Mouse (Mus musculus): ENCODE measurements at regions not wholly inside any gene's neighbourhood (a gene's known extent, or its start where the extent isn't known, plus 50 kb on each side); places are given as distances from the start of the nearest gene placed in this dataset.

GRCm38 (mm10) chr2:144172100-144172770, 98.2 kb upstream of the Mgme1 start:
- DNase-seq: peak; percentile 98

- DNase-seq: no peak
These were observed 96.9 kb upstream of the Mgme1 start for GRCm38 (mm10) chr2:144173358-144174106.

GRCm38 (mm10) chr2:144174366-144175035, 96.0 kb upstream of the Mgme1 start:
- no peak for DNase-seq

GRCm38 (mm10) chr2:144176508-144177170, 93.8 kb upstream of the Mgme1 start:
- DNase-seq: no peak

GRCm38 (mm10) chr2:144177268-144177667, 93.2 kb upstream of the Mgme1 start:
- peak; percentile 98 for DNase-seq

GRCm38 (mm10) chr2:144177920-144178319, 92.5 kb upstream of the Mgme1 start:
- no peak for DNase-seq

GRCm38 (mm10) chr2:144182108-144182507, 88.4 kb upstream of the Mgme1 start:
- no peak for DNase-seq

GRCm38 (mm10) chr2:144182542-144182941, 87.9 kb upstream of the Mgme1 start:
- no peak for DNase-seq

- DNase-seq: peak; percentile 96
These were observed 87.0 kb upstream of the Mgme1 start for GRCm38 (mm10) chr2:144183371-144183944.

GRCm38 (mm10) chr2:144185175-144185574, 85.3 kb upstream of the Mgme1 start:
- no peak for DNase-seq

- no peak for DNase-seq
These were observed 84.0 kb upstream of the Mgme1 start for GRCm38 (mm10) chr2:144186426-144186825.

GRCm38 (mm10) chr2:144188076-144188475, 82.4 kb upstream of the Mgme1 start:
- no peak for DNase-seq

- no peak for DNase-seq
These were observed 82.0 kb upstream of the Mgme1 start for GRCm38 (mm10) chr2:144188485-144188884.

- DNase-seq: no peak
These were observed 80.7 kb upstream of the Mgme1 start for GRCm38 (mm10) chr2:144189756-144190155.

- DNase-seq: no peak
These were observed 79.4 kb upstream of the Mgme1 start for GRCm38 (mm10) chr2:144191018-144191417.

- DNase-seq: no peak
These were observed 78.8 kb upstream of the Mgme1 start for GRCm38 (mm10) chr2:144191707-144192106.

- no peak for DNase-seq
These were observed 78.0 kb upstream of the Mgme1 start for GRCm38 (mm10) chr2:144192428-144192827.

- DNase-seq: no peak
These were observed 74.6 kb upstream of the Mgme1 start for GRCm38 (mm10) chr2:144195851-144196250.

GRCm38 (mm10) chr2:144197139-144197538, 73.3 kb upstream of the Mgme1 start:
- DNase-seq: no peak

- DNase-seq: no peak
These were observed 72.0 kb upstream of the Mgme1 start for GRCm38 (mm10) chr2:144198326-144199051.
